ENCODE assay signal across 1 mouse cellular context in genomic region chr11:4220443-4221400, GRCm38 (mm10).
TF ChIP-seq lines count a peak whose summit lies in the region.

No protein-coding gene starts in this region.

TF ChIP-seq in CH12.LX, 34 proteins besides CTCF, POLR2A, EP300 and RAD21 (continued from another document):
- TF ChIP-seq HCFC1 (IDR thresholded peaks at IDR 0.05; ENCODE audit: low read depth, low read length): no peak
- TF ChIP-seq RCOR1 (conservative IDR thresholded peaks at IDR 0.05; ENCODE audit: low read depth, low read length): no peak
- TF ChIP-seq MEF2A (IDR thresholded peaks at IDR 0.05; ENCODE audit: borderline replicate concordance, low read depth, low read length): peak; percentile 33; the same call in 1 of the 2 replicates
- TF ChIP-seq CHD2 (IDR thresholded peaks at IDR 0.05; ENCODE audit: low read length): no peak
- TF ChIP-seq PAX5 (IDR thresholded peaks at IDR 0.05; ENCODE audit: low read length): no peak
- TF ChIP-seq MYC (IDR thresholded peaks at IDR 0.05; ENCODE audit: low read depth, low read length): no peak
- no peak for TF ChIP-seq KAT2A (IDR thresholded peaks at IDR 0.05; ENCODE audit: insufficient replicate concordance, low read length)
- no peak for TF ChIP-seq ZNF384 (IDR thresholded peaks at IDR 0.05; ENCODE audit: low read depth, low read length)
- TF ChIP-seq POLR2AphosphoS2 (IDR thresholded peaks at IDR 0.05; ENCODE audit: low read depth, low read length): no peak
- TF ChIP-seq USF2 (conservative IDR thresholded peaks at IDR 0.05; ENCODE audit: low read depth, low read length): no peak
- no peak for TF ChIP-seq TBP (conservative IDR thresholded peaks at IDR 0.05; ENCODE audit: low read depth, low read length)
- TF ChIP-seq MAX (IDR thresholded peaks at IDR 0.05; ENCODE audit: low read length): no peak
- peak; percentile 27; the same call in 1 of the 2 replicates for TF ChIP-seq ELF1 (IDR thresholded peaks at IDR 0.05; ENCODE audit: low read depth, low read length)
- peak; percentile 31; the same call in 1 of the 2 replicates for TF ChIP-seq BHLHE40 (IDR thresholded peaks at IDR 0.05; ENCODE audit: low read depth, low read length)
- TF ChIP-seq JUND (conservative IDR thresholded peaks at IDR 0.05; ENCODE audit: low read depth, low read length): no peak
- TF ChIP-seq ETS1 (conservative IDR thresholded peaks at IDR 0.05; ENCODE audit: low read depth, low read length): no peak
- no peak for TF ChIP-seq ZMIZ1 (IDR thresholded peaks at IDR 0.05; ENCODE audit: low read depth, low read length)
- TF ChIP-seq UBTF (IDR thresholded peaks at IDR 0.05; ENCODE audit: low read depth, low read length): no peak
- TF ChIP-seq CHD1 (IDR thresholded peaks at IDR 0.05; ENCODE audit: low read depth, low read length): no peak
- TF ChIP-seq MAZ (IDR thresholded peaks at IDR 0.05; ENCODE audit: low read depth, low read length): no peak
- no peak for TF ChIP-seq E2F4 (IDR thresholded peaks at IDR 0.05; ENCODE audit: insufficient replicate concordance, low read depth, low read length)
- no peak for TF ChIP-seq MAFK (IDR thresholded peaks at IDR 0.05; ENCODE audit: insufficient replicate concordance, low read length)
- TF ChIP-seq ZC3H11A (IDR thresholded peaks at IDR 0.05; ENCODE audit: low read depth, low read length): peak; percentile 98
- TF ChIP-seq IRF4 (IDR thresholded peaks at IDR 0.05; ENCODE audit: low read depth, low read length): no peak
- no peak for TF ChIP-seq ZKSCAN1 (IDR thresholded peaks at IDR 0.05; ENCODE audit: borderline replicate concordance, low read depth, low read length)
- no peak for TF ChIP-seq JUN (IDR thresholded peaks at IDR 0.05; ENCODE audit: insufficient read depth, low read depth, low read length)
- TF ChIP-seq NRF1 (IDR thresholded peaks at IDR 0.05; ENCODE audit: low read depth, low read length): no peak
- TF ChIP-seq MXI1 (IDR thresholded peaks at IDR 0.05; ENCODE audit: low read depth, low read length): no peak; the same call in 1 of the 2 replicates
